Mouse (Mus musculus) spleen, adult 2 months (tissue): Measurements from ENCODE around the gene Btnl10. TPM values are rescaled to one million over a fixed set of nuclear protein-coding genes. Genes with fewer than 3 reads are reported as not detected.

Experiments
- DNase-seq, 2 experiments: peaks; one replicate each; pipeline versions ENCODE4 v3.0.0 to v3.0.0-alpha.2; 2012 to 2021; ENCODE audit warnings: low spot score in 2 of 2, low read depth in 1 of 2
- H3K27ac ChIP-seq: fragments of 200-500 bp; 2 replicates; pipeline ENCODE4 v1.5.1; 2012; ENCODE audit warnings: low read length, inconsistent platforms; ENCODE audit not compliant: insufficient read depth
- H3K27me3 ChIP-seq: fragments of 200-500 bp; 2 replicates; pipeline ENCODE4 v1.6.1; 2012; ENCODE audit warnings: mild to moderate bottlenecking, moderate library complexity, low read length, inconsistent platforms; ENCODE audit not compliant: control insufficient read depth, insufficient read depth
- H3K36me3 ChIP-seq: fragments of 200-500 bp; 2 replicates; pipeline ENCODE4 v1.6.1; 2012; ENCODE audit warnings: mild to moderate bottlenecking, low read length, inconsistent platforms; ENCODE audit not compliant: control insufficient read depth, insufficient read depth
- H3K4me1 ChIP-seq: fragments of 200-500 bp; 2 replicates; pipeline ENCODE4 v1.6.1; 2011; ENCODE audit warnings: inconsistent platforms; ENCODE audit not compliant: control insufficient read depth, insufficient read depth, insufficient read length
- H3K4me3 ChIP-seq: fragments of 200-500 bp; 2 replicates; pipeline ENCODE4 v1.5.1; 2011; ENCODE audit warnings: mild to moderate bottlenecking, inconsistent platforms; ENCODE audit not compliant: insufficient read depth, insufficient read length; ENCODE audit errors: extremely low read depth
- CTCF ChIP-seq: fragments of 200-500 bp; IDR thresholded peaks from 2 replicates; pipeline ENCODE4 v1.5.1; 2011; ENCODE audit warnings: mild to moderate bottlenecking, inconsistent platforms; ENCODE audit not compliant: insufficient read depth, insufficient read length, insufficient replicate concordance; ENCODE audit errors: extremely low read depth
- POLR2A ChIP-seq: fragments of 200-500 bp; IDR thresholded peaks from 2 replicates; pipeline ENCODE4 v1.6.1; 2011; ENCODE audit warnings: low read depth, low read length, inconsistent platforms
- WGBS: fragments of 180-500 bp; shearing (Covaris S2); methylation state at CpG from one replicate; pipeline ENCODE4 v1.1.7; 2018; 5-methylcytosine and 5-hydroxymethylcytosine counted together
- polyA plus RNA-seq: library from polyadenylated mRNA; depleted of rRNA; stranded (reverse); fragments of >200 nt; gene quantifications from 2 replicates; pipeline ENCODE4 v1.2.3, GENCODE M21; 2012; rRNA removed

Gene Btnl10
- polyA plus RNA-seq, result 14.6 and 14.9 TPM in 2 replicates

DNA sequence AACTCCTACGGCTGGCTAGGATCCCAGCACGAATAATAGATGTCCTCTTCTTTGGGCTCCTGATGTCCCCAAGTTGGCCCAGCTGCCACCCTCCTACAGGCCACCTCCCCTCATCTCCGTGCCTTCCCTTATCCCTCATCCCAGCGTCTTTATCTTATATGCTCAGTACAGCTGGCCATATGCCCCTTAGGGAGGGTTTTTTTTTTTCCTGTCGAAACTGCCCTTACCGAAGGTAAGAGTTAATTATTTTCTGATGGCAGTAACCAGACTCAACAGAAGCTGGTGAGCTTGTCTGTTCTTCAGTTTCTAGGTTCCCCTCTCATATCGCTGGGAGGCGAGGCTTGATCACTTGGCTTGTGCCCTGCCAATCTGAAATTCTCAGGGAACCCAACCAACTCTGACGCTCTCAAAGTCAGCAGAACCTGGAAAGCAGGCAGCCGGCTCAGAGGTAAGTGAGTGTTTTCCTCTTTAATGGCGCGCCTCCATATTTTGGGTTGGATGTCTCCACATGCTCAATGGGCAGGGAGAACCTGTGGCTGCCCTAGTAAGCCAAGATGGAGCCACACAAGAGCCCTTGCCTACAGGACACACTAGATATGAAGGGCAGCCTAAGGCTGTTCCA lies at the start of gene Btnl10:
TSS of gene Btnl10 (plus strand) at position 164 of the 622 bp plus-strand sequence.
- Histone ChIP-seq H3K27ac (peak within 1 kb of the TSS; percentile 56; the same call in 1 of the 2 replicates), H3K36me3 (no peaks in the 10 kb centered on the region), H3K27me3 (no peaks in the 10 kb centered on the region), H3K4me3 (peak within 1 kb of the TSS; percentile 42), H3K4me1 (0 out of 2 replicates have a peak, but pooled peaks cover 2% of the 10 kb centered on the region)
- WGBS, result 82% methylated on average over 12 of the region's 12 CpGs
- DNase-seq, result no peak
- no peak for TF ChIP-seq CTCF
- TF ChIP-seq POLR2A, result no peak

DNA sequence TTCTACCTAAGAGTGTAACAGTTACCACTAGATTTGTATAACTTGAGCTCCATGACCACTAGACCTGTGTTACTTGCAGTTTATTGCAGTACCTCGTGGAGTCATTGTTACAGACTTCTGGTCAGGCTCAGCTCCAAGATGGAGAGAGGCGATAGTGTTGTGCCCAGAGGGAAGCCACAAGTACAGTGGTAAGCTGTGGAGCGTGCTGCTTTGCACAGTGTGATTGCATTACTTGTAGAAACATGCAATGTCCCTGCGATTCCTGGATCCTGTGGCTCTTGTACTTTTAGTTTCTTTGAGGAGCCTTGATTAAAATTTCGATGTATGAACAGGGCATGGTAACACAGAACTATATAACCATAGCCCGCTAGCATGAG lies 49.8 kb upstream of the Btnl10 start:
- H3K36me3 ChIP-seq, result peaks cover 3% of the 10 kb centered on the region
- H3K4me3 ChIP-seq, result peak overlapping the region; percentile 73; the same call in 1 of the 2 replicates
- H3K27me3 ChIP-seq, result no peaks in the 10 kb centered on the region
- 78% methylated on average over 6 of the region's 6 CpGs for WGBS
- no peak overlapping the region for H3K27ac ChIP-seq
- no peak for DNase-seq
- no peak for TF ChIP-seq CTCF
- no peak for TF ChIP-seq POLR2A
- H3K4me1 ChIP-seq, result peaks cover 6% of the 10 kb centered on the region

DNA sequence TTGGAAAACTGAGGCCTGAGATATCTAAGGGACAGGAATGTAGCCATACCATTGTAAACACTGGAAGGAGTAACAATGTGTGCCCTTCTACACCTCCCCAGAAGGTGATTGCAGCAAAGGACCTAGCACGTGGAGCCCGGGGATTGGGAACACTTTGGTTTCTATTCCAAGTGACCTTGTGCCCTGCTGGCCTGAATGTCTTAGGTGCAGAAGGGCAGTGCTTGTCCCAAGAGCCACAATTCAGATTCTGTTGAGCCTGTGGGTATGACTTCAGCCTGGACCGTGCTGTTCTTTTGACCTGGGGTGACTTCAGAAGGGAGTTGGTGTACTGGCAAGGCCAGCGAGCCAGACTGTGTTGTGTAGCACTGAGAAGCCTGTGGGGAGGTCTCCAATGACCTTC lies 46.7 kb upstream of the Btnl10 start:
- no peak overlapping the region for H3K4me3 ChIP-seq
- TF ChIP-seq CTCF, result no peak
- no peak for TF ChIP-seq POLR2A
- DNase-seq, result no peak
- H3K27me3 ChIP-seq, result no peaks in the 10 kb centered on the region
- no peak overlapping the region for H3K27ac ChIP-seq
- H3K4me1 ChIP-seq, result peaks cover 6% of the 10 kb centered on the region
- peaks cover 3% of the 10 kb centered on the region for H3K36me3 ChIP-seq
- WGBS, result 92% methylated on average over 4 of the region's 4 CpGs

DNA sequence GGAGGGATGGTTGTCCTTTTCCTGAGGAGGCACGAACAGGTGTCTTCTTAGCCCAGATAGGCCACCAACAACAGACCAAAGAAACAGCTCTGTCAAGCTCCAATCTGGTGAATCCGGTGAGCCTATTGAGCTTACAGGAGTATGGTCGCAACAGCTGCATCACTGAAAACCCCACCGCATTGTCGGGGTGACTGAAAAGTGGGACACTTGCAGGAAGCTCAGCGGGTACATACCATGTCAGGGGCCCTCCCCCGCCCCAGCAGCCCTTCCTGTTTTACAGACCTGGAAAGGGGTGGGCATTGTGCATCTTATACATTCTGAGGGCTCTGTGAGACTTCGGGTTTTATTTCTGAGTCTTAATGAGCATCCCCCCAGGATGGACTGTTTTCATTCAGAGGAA lies 34.0 kb upstream of the Btnl10 start:
- Histone ChIP-seq H3K4me3 (no peak overlapping the region), H3K27me3 (no peaks in the 10 kb centered on the region), H3K4me1 (no peaks in the 10 kb centered on the region), H3K36me3 (peaks cover 12% of the 10 kb centered on the region), H3K27ac (no peak overlapping the region)
- 38% methylated on average over 8 of the region's 8 CpGs for WGBS
- DNase-seq, result no peak
- TF ChIP-seq CTCF, result no peak

GRCm38 (mm10) chr11:58890511-58890910 lies 27.2 kb upstream of the Btnl10 start:
- 87% methylated on average over 10 of the region's 10 CpGs for WGBS
- Histone ChIP-seq H3K27me3 (no peaks in the 10 kb centered on the region), H3K36me3 (peaks cover 30% of the 10 kb centered on the region), H3K4me1 (no peaks in the 10 kb centered on the region), H3K4me3 (no peak overlapping the region), H3K27ac (no peak overlapping the region)
- TF ChIP-seq POLR2A (no peak), CTCF (no peak)
- DNase-seq, result no peak

DNA sequence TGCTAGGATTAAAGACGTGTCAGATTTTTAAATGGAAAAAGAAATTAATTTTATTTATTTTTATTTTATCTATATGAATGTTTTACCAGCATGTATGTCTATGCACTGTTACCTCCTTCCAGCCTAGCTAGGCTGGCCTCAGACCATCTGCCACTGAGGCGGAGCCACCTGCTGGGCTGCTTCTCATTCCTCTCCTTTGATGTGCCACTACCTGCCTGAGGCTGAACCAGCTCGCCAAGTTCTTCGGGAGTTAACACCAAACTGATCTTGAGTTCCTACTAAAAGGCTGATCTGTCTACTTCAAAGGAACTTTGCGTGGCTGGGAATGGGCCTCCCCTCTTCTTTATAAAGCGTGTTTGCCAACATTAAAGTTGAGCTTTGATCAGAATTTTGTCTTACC lies 23.3 kb upstream of the Btnl10 start:
- no peaks in the 10 kb centered on the region for H3K27me3 ChIP-seq
- H3K27ac ChIP-seq, result no peak overlapping the region
- no peaks in the 10 kb centered on the region for H3K4me1 ChIP-seq
- TF ChIP-seq CTCF, result no peak
- no peak for TF ChIP-seq POLR2A
- 90% methylated on average over 6 of the region's 6 CpGs for WGBS
- DNase-seq, result no peak
- no peak overlapping the region for H3K4me3 ChIP-seq
- peaks cover 48% of the 10 kb centered on the region for H3K36me3 ChIP-seq

- DNase-seq, result no peak
- Histone ChIP-seq H3K4me3 (no peak overlapping the region), H3K27me3 (no peaks in the 10 kb centered on the region), H3K36me3 (peaks cover 36% of the 10 kb centered on the region), H3K4me1 (no peaks in the 10 kb centered on the region), H3K27ac (no peak overlapping the region)
- no peak for TF ChIP-seq POLR2A
- no peak for TF ChIP-seq CTCF
- WGBS, result 98% methylated on average over 6 of the region's 6 CpGs
These were observed 20.2 kb upstream of the Btnl10 start for GRCm38 (mm10) chr11:58897485-58897884.
